Mouse (Mus musculus) embryonic facial prominence, embryonic 14.5 days (tissue): ENCODE results near the gene Efcab12. TPM values are rescaled to one million over a fixed set of nuclear protein-coding genes. Genes with fewer than 3 reads are reported as not detected.

Source experiments
- ATAC-seq: fragments of 200-750 bp; cut with Nextera tagmentation; 2 replicates; pipeline ENCODE4 v1.8.0; 2017; ENCODE audit warnings: low read depth, moderate number of reproducible peaks, moderate TSS enrichment
- DNase-seq: peaks from one replicate; pipeline ENCODE4 v3.0.0-alpha.2; 2015; ENCODE audit warnings: low spot score
- H3K27ac ChIP-seq: fragments of 300-500 bp; sonication (generic); replicated peaks from 2 replicates; pipeline ENCODE4 v1.5.1; 2014; ENCODE audit warnings: low read depth, mild to moderate bottlenecking, low read length, moderate library complexity
- H3K27me3 ChIP-seq: fragments of 300-500 bp; sonication (generic); replicated peaks from 2 replicates; pipeline ENCODE4 v1.6.1; 2014; ENCODE audit warnings: low read length; ENCODE audit not compliant: control insufficient read depth, insufficient read depth
- H3K36me3 ChIP-seq: fragments of 300-500 bp; sonication (generic); 2 replicates; pipeline ENCODE4 v1.6.1; 2014; ENCODE audit warnings: low read length, mixed read lengths; ENCODE audit not compliant: control insufficient read depth, insufficient read depth
- H3K4me1 ChIP-seq: fragments of 300-500 bp; sonication (generic); 2 replicates; pipeline ENCODE4 v1.6.1; 2014; ENCODE audit warnings: antibody characterized with exemption, low read length; ENCODE audit not compliant: control insufficient read depth, insufficient read depth
- H3K4me2 ChIP-seq: fragments of 300-500 bp; sonication (generic); 2 replicates; pipeline ENCODE4 v1.6.1; 2014; ENCODE audit warnings: low read depth, mild to moderate bottlenecking, low read length, moderate library complexity, mixed read lengths
- H3K4me3 ChIP-seq: fragments of 300-500 bp; sonication (generic); 2 replicates; pipeline ENCODE4 v1.5.1; 2014; ENCODE audit warnings: low read depth, mild to moderate bottlenecking, low read length
- H3K9ac ChIP-seq: fragments of 300-500 bp; sonication (generic); 2 replicates; pipeline ENCODE4 v1.6.1; 2014; ENCODE audit warnings: low read depth, mild to moderate bottlenecking, low read length, moderate library complexity, mixed read lengths
- H3K9me3 ChIP-seq: fragments of 300-500 bp; sonication (generic); 2 replicates; pipeline ENCODE4 v1.6.1; 2016; ENCODE audit warnings: low read length; ENCODE audit not compliant: control insufficient read depth
- WGBS: fragments of 180-500 bp; shearing (Covaris S2); extraction: QIAGEN DNeasy Blood & Tissue Kit; methylation state at CpG from one replicate; pipeline ENCODE4 v1.1.7; 2014; 5-methylcytosine and 5-hydroxymethylcytosine counted together
- polyA plus RNA-seq: library from polyadenylated mRNA; unstranded; fragments of >200 nt; fragmentation: Nextera tagmentation; extraction: Ambion mirVana; gene quantifications from 2 replicates; pipeline ENCODE4 v1.2.1, GENCODE M21; 2014

Efcab12 gene
- polyA plus RNA-seq, 1 experiment from 2014 or later, result 0.89 TPM

- ATAC-seq (peak; percentile 90), DNase-seq (peak; percentile 97)
- H3K9ac ChIP-seq, result peak within 1 kb of the TSS; percentile 100
- peak within 1 kb of the TSS; percentile 96 for H3K27ac ChIP-seq
- under 1% methylated on average over 46 of the region's 47 CpGs for WGBS
- no peaks in the 10 kb centered on the region for H3K9me3 ChIP-seq
- peaks cover 37% of the 10 kb centered on the region for H3K36me3 ChIP-seq
- H3K4me3 ChIP-seq, result peak within 1 kb of the TSS; percentile 97
- peak within 1 kb of the TSS; percentile 72 for H3K4me2 ChIP-seq
- H3K27me3 ChIP-seq, result no peaks in the 10 kb centered on the region
- peaks cover 11% of the 10 kb centered on the region for H3K4me1 ChIP-seq
These were observed 29.6 kb downstream of the Efcab12 start, which contains the start of gene Rpl32 for GRCm38 (mm10) chr6:115808488-115809231. Rpl32 (minus strand) TSS chr6:115808747.

DNA sequence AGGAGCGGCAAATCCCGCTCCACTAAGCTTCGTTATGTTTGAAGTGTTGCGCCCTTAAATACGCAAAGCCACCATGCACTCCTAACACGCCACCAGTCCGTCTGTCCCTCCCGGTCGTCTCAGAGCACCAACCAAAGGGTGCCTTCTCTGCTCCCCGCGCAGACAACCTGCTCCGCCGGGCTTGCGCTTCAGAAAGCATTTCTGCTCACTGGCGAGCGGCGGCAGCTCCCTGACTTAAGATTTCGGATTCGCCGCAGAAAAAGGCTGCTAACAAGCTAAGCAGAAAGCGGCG lies 30.1 kb downstream of the Efcab12 start:
- H3K4me3 ChIP-seq, result peak overlapping the region; percentile 97
- H3K4me1 ChIP-seq, result peaks cover 11% of the 10 kb centered on the region
- no peaks in the 10 kb centered on the region for H3K27me3 ChIP-seq
- WGBS, result under 1% methylated on average over 22 of the region's 22 CpGs
- peak; percentile 17 for DNase-seq
- H3K9ac ChIP-seq, result peak overlapping the region; percentile 100
- H3K36me3 ChIP-seq, result peaks cover 41% of the 10 kb centered on the region
- H3K27ac ChIP-seq, result peak overlapping the region; percentile 96
- H3K4me2 ChIP-seq, result peak overlapping the region; percentile 72
- ATAC-seq, result no peak
- H3K9me3 ChIP-seq, result no peaks in the 10 kb centered on the region

- H3K4me1 ChIP-seq, result peaks cover 11% of the 10 kb centered on the region
- H3K9me3 ChIP-seq, result no peaks in the 10 kb centered on the region
- peak overlapping the region; percentile 96 for H3K27ac ChIP-seq
- H3K9ac ChIP-seq, result peak overlapping the region; percentile 100
- 3% methylated on average over 15 of the region's 15 CpGs for WGBS
- H3K4me2 ChIP-seq, result peak overlapping the region; percentile 72
- peak overlapping the region; percentile 97 for H3K4me3 ChIP-seq
- no peak for ATAC-seq
- peaks cover 47% of the 10 kb centered on the region for H3K36me3 ChIP-seq
- H3K27me3 ChIP-seq, result no peaks in the 10 kb centered on the region
- DNase-seq, result no peak
These were observed 30.6 kb downstream of the Efcab12 start for GRCm38 (mm10) chr6:115807464-115808195.

DNA sequence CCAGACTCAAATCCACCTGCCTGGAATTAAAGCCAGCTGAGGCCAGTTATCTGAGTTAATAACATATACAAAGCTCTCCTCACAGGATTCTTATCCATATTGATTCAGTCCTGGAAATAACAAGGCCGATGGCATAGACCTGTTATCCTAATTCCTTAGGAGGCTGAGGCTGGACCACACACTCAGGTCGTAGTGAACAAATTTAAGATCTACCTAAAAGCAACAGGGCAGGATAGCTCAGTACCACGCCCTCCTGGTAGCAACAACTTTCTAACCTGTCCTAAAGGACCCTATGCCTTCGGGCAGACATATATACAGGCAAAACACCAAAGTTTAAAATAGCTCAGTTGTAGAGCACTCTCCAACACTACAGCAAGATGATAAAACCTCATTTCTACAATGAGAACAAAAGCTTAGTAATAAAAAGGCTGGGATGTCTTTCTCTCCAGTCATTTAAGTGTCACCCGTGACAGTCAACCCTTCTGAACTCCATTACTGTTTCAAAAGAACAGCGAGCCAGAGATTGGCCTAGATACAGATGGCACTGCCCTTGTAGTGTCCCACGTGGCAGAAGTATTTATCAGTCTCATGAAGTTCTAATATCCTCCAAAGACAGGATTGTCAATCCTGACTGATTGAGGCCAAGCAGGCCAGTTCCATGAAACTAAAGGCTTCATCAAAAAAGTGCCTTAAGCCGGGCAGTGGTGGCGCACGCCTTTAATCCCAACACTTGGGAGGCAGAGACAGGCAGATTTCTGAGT lies 33.6 kb downstream of the Efcab12 start:
- Histone ChIP-seq H3K4me1 (peaks cover 11% of the 10 kb centered on the region), H3K9ac (no peak overlapping the region), H3K27ac (no peak overlapping the region), H3K9me3 (no peaks in the 10 kb centered on the region), H3K27me3 (no peaks in the 10 kb centered on the region), H3K4me2 (no peak overlapping the region), H3K4me3 (no peak overlapping the region), H3K36me3 (peaks cover 75% of the 10 kb centered on the region)
- ATAC-seq, result no peak
- 67% methylated on average over 10 of the region's 10 CpGs for WGBS
- no peak for DNase-seq

DNA sequence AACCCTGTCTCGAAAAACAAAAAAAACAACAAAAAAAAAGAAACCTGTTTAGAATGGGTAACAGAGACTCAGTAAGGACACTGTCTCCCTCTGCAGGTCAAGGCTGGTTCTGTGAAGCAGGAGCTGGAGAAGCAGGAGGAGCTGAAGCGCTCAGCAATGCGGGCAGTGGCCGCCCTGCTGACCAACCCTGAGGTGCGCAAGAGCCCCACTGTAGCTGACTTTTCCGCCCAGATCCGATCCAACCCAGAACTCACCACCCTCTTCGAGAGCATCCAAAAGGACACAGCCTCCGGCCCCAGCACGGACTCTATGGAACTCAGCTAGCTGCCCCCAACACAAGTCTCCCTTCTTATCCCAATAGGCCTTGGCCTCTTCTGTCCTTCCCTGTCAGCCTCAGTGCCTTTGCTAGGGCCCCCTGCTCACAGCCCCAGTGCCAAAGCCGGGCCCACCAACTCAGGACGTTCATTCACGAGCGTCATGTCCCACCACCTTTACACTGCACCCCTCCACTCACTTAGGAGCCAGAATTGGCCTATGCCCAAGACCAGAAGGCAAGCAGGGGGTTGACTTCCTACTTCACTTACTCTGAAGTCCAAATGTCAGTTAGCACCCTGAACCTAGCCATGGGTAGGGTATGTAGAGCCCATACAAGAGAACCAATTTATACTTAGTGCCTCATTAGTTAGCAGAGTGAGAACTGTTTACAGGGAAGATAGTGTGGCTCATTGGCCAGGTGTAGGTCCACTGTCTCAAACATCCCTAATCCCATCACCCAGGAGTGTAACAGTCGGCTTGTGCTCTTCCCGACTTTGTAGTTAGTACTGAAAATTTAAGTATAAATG lies 34.5 kb downstream of the Efcab12 start:
- Histone ChIP-seq H3K4me2 (no peak overlapping the region), H3K4me1 (peaks cover 11% of the 10 kb centered on the region), H3K4me3 (no peak overlapping the region), H3K27me3 (no peaks in the 10 kb centered on the region), H3K9ac (no peak overlapping the region), H3K9me3 (no peaks in the 10 kb centered on the region), H3K36me3 (peaks cover 84% of the 10 kb centered on the region), H3K27ac (no peak overlapping the region)
- peak; percentile 80 for DNase-seq
- peak; percentile 35 for ATAC-seq
- 40% methylated on average over 14 of the region's 16 CpGs for WGBS

DNA sequence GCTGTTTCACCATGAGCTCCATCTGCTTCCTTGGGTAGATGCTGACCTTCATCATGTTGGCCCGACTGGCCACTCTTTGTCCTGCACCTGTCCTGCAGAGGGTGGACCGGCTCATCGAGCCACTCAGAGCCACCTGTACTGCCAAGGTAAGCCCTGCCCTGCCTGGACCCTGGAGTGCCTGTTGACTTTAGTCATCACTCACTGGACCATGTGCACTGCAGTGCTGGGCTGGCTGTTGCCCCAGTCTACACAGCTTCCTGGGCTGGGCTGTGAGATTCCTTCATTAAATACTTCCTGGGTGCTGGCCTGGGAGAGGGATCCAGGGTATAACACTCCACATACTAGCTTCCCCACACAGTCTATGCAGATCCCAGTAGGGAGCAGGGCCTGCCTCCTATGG lies 36.4 kb downstream of the Efcab12 start:
- no peak overlapping the region for H3K27ac ChIP-seq
- 95% methylated on average over 3 of the region's 3 CpGs for WGBS
- H3K36me3 ChIP-seq, result peaks cover 97% of the 10 kb centered on the region
- peaks cover 5% of the 10 kb centered on the region; the same call in 1 of the 2 replicates for H3K4me1 ChIP-seq
- no peaks in the 10 kb centered on the region for H3K9me3 ChIP-seq
- DNase-seq (no peak), ATAC-seq (no peak)
- H3K27me3 ChIP-seq, result no peaks in the 10 kb centered on the region
- no peak overlapping the region for H3K4me3 ChIP-seq
- no peak overlapping the region for H3K9ac ChIP-seq
- H3K4me2 ChIP-seq, result no peak overlapping the region

GRCm38 (mm10) chr6:115792691-115793215 lies 45.5 kb downstream of the Efcab12 start:
- Histone ChIP-seq H3K36me3 (peaks cover 97% of the 10 kb centered on the region), H3K4me2 (no peak overlapping the region), H3K27ac (no peak overlapping the region), H3K4me3 (no peak overlapping the region), H3K9me3 (no peaks in the 10 kb centered on the region), H3K27me3 (no peaks in the 10 kb centered on the region), H3K4me1 (no peaks in the 10 kb centered on the region), H3K9ac (no peak overlapping the region)
- DNase-seq (no peak), ATAC-seq (no peak)
- WGBS, result 81% methylated on average over 21 of the region's 21 CpGs
